Mouse (Mus musculus) forebrain, embryonic 12.5 days (tissue): ENCODE results near the gene Gsta3. TPM values are rescaled to one million over a fixed set of nuclear protein-coding genes. Genes with fewer than 3 reads are reported as not detected.
"Not testable (repeated sequence)": the region's sequence is repeated elsewhere in the genome, so short reads cannot be mapped to it uniquely, and the experiment has no call there.

Experiments
- ATAC-seq: fragments of 200-750 bp; cut with Nextera tagmentation; 2 replicates; pipeline ENCODE4 v1.8.0; 2017; ENCODE audit warnings: moderate TSS enrichment; ENCODE audit not compliant: low FRiP score
- H3K27ac ChIP-seq: fragments of 300-500 bp; sonication (generic); 2 replicates; pipeline ENCODE4 v1.5.1; 2016; ENCODE audit warnings: mild to moderate bottlenecking
- H3K27me3 ChIP-seq: fragments of 300-500 bp; sonication (generic); 2 replicates; pipeline ENCODE4 v1.6.1; 2016; ENCODE audit warnings: mild to moderate bottlenecking
- H3K36me3 ChIP-seq: fragments of 300-500 bp; sonication (generic); replicated peaks from 2 replicates; pipeline ENCODE4 v1.6.1; 2016; ENCODE audit warnings: mild to moderate bottlenecking
- H3K4me1 ChIP-seq: fragments of 300-500 bp; sonication (generic); 2 replicates; pipeline ENCODE4 v1.6.1; 2016
- H3K4me2 ChIP-seq: fragments of 300-500 bp; sonication (generic); 2 replicates; pipeline ENCODE4 v1.6.1; 2016; ENCODE audit warnings: mild to moderate bottlenecking, moderate library complexity
- H3K4me3 ChIP-seq: fragments of 300-500 bp; sonication (generic); replicated peaks from 2 replicates; pipeline ENCODE4 v1.5.1; 2016; ENCODE audit warnings: mild to moderate bottlenecking
- H3K9ac ChIP-seq: fragments of 300-500 bp; sonication (generic); 2 replicates; pipeline ENCODE4 v1.6.1; 2016; ENCODE audit warnings: mild to moderate bottlenecking
- H3K9me3 ChIP-seq: fragments of 300-500 bp; sonication (generic); 2 replicates; pipeline ENCODE4 v1.6.1; 2016
- WGBS: fragments of 180-500 bp; shearing (Covaris S2); methylation state at CpG from one replicate; pipeline ENCODE4 v1.1.7; 2016; 5-methylcytosine and 5-hydroxymethylcytosine counted together
- polyA plus RNA-seq: library from polyadenylated mRNA; unstranded; fragments of >200 nt; fragmentation: Nextera tagmentation; extraction: Ambion mirVana; gene quantifications from 2 replicates; pipeline ENCODE4 v1.2.1, GENCODE M21; 2016

The Gsta3 gene
- polyA plus RNA-seq, 1 experiment from 2014 or later, result 0.23 TPM

DNA sequence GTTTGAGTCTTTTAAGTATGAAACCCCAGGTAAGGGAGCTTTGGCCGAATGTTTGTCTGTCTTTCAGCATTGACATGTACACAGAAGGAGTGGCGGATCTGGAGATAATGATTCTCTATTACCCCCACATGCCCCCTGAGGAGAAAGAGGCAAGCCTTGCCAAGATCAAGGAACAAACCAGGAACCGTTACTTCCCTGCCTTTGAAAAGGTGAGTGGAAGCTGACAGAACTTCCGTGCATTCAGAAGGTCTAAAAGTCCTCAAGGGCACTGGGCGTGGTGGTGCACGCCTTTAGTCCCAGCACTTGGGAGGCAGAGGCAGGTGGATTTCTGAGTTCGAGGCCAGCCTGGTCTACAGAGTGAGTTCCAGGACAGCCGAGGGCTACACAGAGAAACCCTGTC, 19.6 kb downstream of the Gsta3 start:
- not testable (repeated sequence) for ATAC-seq, H3K4me3 ChIP-seq, H3K4me1 ChIP-seq, H3K27me3 ChIP-seq, H3K9ac ChIP-seq, H3K9me3 ChIP-seq, H3K27ac ChIP-seq, H3K4me2 ChIP-seq, H3K36me3 ChIP-seq
- WGBS, result 82% methylated on average over 8 of the region's 8 CpGs

DNA sequence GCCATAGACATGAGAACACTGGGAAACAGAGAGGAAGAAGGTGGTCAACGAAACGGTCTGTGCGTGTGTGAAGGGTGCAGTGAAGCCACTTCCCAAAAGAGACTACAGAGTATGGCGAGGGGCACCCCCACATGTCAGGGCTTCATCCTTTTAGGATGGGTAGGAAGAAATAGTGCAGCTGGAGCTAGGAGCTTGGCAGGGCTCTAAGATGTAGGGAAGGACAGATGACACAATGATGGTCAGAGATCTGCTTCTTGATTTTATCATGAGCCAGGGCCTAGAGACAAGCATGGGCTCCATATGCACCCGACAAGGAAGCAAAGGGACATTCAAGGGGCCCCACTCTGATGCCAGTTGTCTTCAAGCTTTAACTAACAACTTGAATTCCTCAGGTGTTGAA, 22.0 kb downstream of the Gsta3 start:
- H3K4me1 ChIP-seq, result no peaks in the 10 kb centered on the region
- no peak overlapping the region for H3K9ac ChIP-seq
- no peak for ATAC-seq
- H3K4me3 ChIP-seq, result no peak overlapping the region
- no peaks in the 10 kb centered on the region for H3K9me3 ChIP-seq
- no peak overlapping the region for H3K27ac ChIP-seq
- H3K36me3 ChIP-seq, result no peaks in the 10 kb centered on the region
- no peaks in the 10 kb centered on the region for H3K27me3 ChIP-seq
- WGBS, result 93% methylated on average over 5 of the region's 5 CpGs
- no peak overlapping the region for H3K4me2 ChIP-seq

DNA sequence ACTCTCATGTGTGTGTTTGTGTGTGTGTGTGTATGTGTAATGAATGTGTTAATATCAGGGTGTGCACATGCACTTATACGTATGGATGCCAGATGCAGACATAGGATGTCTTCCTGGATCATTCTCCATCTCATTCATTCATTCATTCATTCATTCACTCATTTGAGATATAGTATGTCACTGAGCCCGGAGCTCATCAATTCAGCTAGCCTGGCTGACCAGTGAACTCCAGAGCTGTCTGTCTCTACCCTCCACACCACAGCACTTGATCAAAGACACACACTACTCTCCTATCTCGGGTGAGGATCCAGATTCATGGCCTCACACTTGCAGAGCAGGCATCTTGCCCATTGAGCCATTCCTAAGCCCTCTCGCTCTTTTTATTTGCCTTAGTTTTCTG, 23.6 kb downstream of the Gsta3 start:
- Histone ChIP-seq H3K9ac (no peak overlapping the region), H3K4me3 (no peak overlapping the region), H3K27me3 (no peaks in the 10 kb centered on the region), H3K9me3 (no peaks in the 10 kb centered on the region), H3K4me1 (no peaks in the 10 kb centered on the region), H3K36me3 (no peaks in the 10 kb centered on the region), H3K4me2 (no peak overlapping the region), H3K27ac (no peak overlapping the region)
- ATAC-seq, result no peak
- WGBS, result 90% methylated on average over 4 of the region's 4 CpGs

DNA sequence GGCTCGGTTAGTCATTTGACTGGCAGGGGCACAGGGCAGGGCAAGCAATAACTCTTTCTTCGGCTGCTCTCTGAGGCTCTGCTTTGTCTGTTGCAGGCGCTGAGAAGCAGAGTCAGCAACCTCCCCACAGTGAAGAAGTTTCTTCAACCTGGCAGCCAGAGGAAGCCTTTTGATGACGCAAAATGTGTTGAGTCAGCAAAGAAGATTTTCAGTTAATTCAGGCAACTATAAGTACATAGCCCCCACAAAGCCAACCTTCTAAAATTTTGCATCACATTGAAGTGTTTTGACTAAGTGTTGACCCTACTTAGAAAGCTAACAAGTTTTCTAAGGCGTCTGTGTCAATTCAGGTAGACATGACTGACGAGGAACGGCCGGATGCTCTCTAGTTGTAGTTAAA, 24.4 kb downstream of the Gsta3 start:
- Histone ChIP-seq H3K27me3 (no peaks in the 10 kb centered on the region), H3K4me1 (no peaks in the 10 kb centered on the region), H3K36me3 (no peaks in the 10 kb centered on the region), H3K4me3 (no peak overlapping the region), H3K9ac (no peak overlapping the region), H3K27ac (no peak overlapping the region), H3K9me3 (no peaks in the 10 kb centered on the region), H3K4me2 (no peak overlapping the region)
- 83% methylated on average over 8 of the region's 8 CpGs for WGBS
- no peak for ATAC-seq

GRCm38 (mm10) chr1:21266766-21267165, 26.4 kb downstream of the Gsta3 start:
- H3K4me1 ChIP-seq, result peaks cover 3% of the 10 kb centered on the region
- no peak overlapping the region for H3K4me3 ChIP-seq
- no peak overlapping the region for H3K4me2 ChIP-seq
- no peaks in the 10 kb centered on the region for H3K9me3 ChIP-seq
- H3K36me3 ChIP-seq, result no peaks in the 10 kb centered on the region
- no peak overlapping the region for H3K27ac ChIP-seq
- 67% methylated on average over 1 of the region's 1 CpGs for WGBS
- no peaks in the 10 kb centered on the region for H3K27me3 ChIP-seq
- no peak overlapping the region for H3K9ac ChIP-seq
- no peak for ATAC-seq

DNA sequence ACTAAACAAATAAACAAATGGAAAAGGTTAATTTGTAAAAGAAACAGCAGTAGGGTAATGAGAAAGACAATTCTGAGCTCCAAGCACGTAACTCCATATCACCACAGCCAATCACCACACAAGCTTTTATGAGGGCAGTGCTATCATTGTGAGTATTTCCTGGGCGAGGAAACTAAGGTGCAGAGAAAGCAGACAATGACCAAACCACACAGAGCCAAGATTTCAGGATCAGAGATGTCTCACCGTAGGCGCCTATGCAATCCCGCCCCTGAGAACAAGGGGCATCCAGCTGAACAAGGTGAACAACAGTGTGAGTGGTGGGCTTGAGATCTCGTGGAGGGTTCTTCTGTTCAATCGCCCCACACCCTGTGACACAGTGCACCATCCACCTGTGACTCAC, 27.1 kb downstream of the Gsta3 start:
- not testable (repeated sequence) for H3K9ac ChIP-seq, H3K27me3 ChIP-seq, H3K4me3 ChIP-seq, H3K4me2 ChIP-seq, ATAC-seq, H3K27ac ChIP-seq, H3K9me3 ChIP-seq, H3K36me3 ChIP-seq, H3K4me1 ChIP-seq
- 88% methylated on average over 6 of the region's 7 CpGs for WGBS

DNA sequence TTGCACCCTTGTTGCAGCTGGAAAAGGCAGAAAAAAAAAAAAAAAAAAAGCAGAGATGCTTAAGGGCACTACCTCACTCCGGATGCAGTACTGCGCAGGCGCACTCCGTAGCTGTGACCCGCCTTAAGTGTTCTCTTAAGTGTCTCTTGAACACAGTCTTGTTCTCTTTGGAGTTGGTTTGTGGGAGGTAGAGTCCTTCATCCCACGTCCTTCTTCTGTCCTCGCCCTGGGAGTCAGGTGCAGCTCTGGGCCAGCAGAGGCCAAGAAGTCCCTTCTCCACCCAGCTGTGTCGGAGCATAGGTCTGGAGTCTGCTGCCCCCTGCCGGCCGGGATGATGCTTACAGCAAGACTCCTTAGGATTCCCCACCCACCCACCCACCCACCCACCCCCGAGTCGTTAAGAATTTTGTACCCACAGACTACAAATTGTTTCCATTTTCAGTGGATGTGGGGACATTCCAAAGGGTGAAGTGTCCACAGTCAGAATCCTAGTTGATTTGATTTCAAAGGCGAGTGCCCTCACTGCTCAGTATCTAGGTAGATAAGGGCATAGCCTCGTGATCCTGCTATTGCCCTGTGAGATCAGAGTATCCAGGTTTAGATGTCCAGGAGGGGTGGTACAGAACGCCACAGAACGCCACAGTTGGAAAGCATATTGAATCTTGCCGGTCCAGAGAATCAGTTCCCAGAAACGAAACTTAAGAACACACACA, 31.1 kb downstream of the Gsta3 start:
- H3K4me1 ChIP-seq, result peaks cover 8% of the 10 kb centered on the region
- 0 out of 2 replicates have a peak, but pooled peaks cover 4% of the 10 kb centered on the region for H3K27me3 ChIP-seq
- ATAC-seq, result peak; percentile 83
- no peak overlapping the region for H3K9ac ChIP-seq
- peak overlapping the region; percentile 45 for H3K4me2 ChIP-seq
- H3K4me3 ChIP-seq, result peak overlapping the region; percentile 17
- H3K36me3 ChIP-seq, result no peaks in the 10 kb centered on the region
- H3K9me3 ChIP-seq, result no peaks in the 10 kb centered on the region
- 19% methylated on average over 18 of the region's 18 CpGs for WGBS
- no peak overlapping the region for H3K27ac ChIP-seq

GRCm38 (mm10) chr1:21272056-21272431, 31.7 kb downstream of the Gsta3 start:
- Histone ChIP-seq H3K4me3 (peak overlapping the region; percentile 17; the same call in 1 of the 2 replicates), H3K9ac (no peak overlapping the region), H3K36me3 (no peaks in the 10 kb centered on the region), H3K4me1 (peaks cover 8% of the 10 kb centered on the region), H3K27ac (no peak overlapping the region), H3K4me2 (peak overlapping the region; percentile 45), H3K9me3 (no peaks in the 10 kb centered on the region), H3K27me3 (0 out of 2 replicates have a peak, but pooled peaks cover 4% of the 10 kb centered on the region)
- WGBS, result 18% methylated on average over 14 of the region's 14 CpGs
- peak; percentile 59; the same call in 1 of the 2 replicates for ATAC-seq

DNA sequence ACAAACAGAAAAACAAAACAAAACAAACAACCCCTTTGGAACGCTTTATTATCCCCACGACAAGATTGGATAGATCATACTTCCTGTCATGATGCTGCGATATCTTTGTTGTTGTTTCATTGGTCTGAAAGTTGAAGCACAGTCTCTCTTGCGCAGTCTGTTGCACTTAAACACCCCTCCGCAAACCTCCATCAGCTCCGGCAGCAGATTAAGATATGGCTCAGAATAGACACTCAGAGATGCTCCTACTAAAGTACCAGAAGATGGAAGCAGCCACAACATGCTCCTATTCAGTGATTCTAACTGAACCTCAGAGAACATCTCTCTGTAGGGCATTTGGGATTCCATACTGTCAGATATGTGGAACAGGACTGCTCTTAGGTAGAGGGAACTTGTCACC, 32.7 kb downstream of the Gsta3 start:
- Histone ChIP-seq H3K9ac (no peak overlapping the region), H3K4me2 (no peak overlapping the region), H3K27ac (no peak overlapping the region), H3K36me3 (no peaks in the 10 kb centered on the region), H3K9me3 (no peaks in the 10 kb centered on the region), H3K27me3 (0 out of 2 replicates have a peak, but pooled peaks cover 4% of the 10 kb centered on the region), H3K4me1 (peaks cover 8% of the 10 kb centered on the region), H3K4me3 (no peak overlapping the region)
- no peak for ATAC-seq
- WGBS, result 94% methylated on average over 6 of the region's 6 CpGs

GRCm38 (mm10) chr1:21274437-21275040, 34.1 kb downstream of the Gsta3 start:
- no peak overlapping the region for H3K4me2 ChIP-seq
- no peak overlapping the region for H3K27ac ChIP-seq
- H3K9ac ChIP-seq, result no peak overlapping the region
- 78% methylated on average over 2 of the region's 2 CpGs for WGBS
- 0 out of 2 replicates have a peak, but pooled peaks cover 4% of the 10 kb centered on the region for H3K27me3 ChIP-seq
- H3K36me3 ChIP-seq, result no peaks in the 10 kb centered on the region
- ATAC-seq, result no peak
- H3K4me3 ChIP-seq, result no peak overlapping the region
- H3K4me1 ChIP-seq, result peaks cover 8% of the 10 kb centered on the region
- H3K9me3 ChIP-seq, result no peaks in the 10 kb centered on the region

- H3K36me3 ChIP-seq, H3K4me1 ChIP-seq, ATAC-seq, H3K4me2 ChIP-seq, H3K9ac ChIP-seq, H3K27me3 ChIP-seq, H3K4me3 ChIP-seq, H3K9me3 ChIP-seq, H3K27ac ChIP-seq: not testable (repeated sequence)
- WGBS, result 92% methylated on average over 5 of the region's 5 CpGs
Observed at GRCm38 (mm10) chr1:21275366-21275765, 35.0 kb downstream of the Gsta3 start.

DNA sequence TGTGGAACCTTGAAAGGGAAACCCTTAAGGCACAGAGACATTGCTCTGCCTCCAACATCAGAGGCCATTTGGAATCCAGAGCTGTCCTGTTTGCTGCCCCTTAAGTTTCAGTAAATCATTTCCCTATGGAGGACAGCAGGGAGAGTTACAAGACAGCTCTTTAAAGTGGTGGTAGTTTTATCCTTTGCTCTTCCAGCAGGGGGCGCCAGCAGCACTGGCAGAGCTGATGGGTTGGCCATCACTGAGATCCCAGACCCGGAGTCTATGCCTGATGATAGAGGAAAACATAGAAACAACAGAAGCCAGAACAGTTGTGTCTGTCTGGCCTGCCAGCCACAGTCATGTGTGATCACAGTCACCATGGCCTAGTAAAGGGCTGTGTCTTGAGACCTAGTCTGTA, 35.8 kb downstream of the Gsta3 start:
- not testable (repeated sequence) for H3K27ac ChIP-seq, H3K4me1 ChIP-seq, H3K4me2 ChIP-seq, H3K9ac ChIP-seq, H3K36me3 ChIP-seq, H3K9me3 ChIP-seq, ATAC-seq, H3K27me3 ChIP-seq, H3K4me3 ChIP-seq
- 30% methylated on average over 2 of the region's 2 CpGs for WGBS

- Histone ChIP-seq H3K9me3 (no peaks in the 10 kb centered on the region), H3K9ac (no peak overlapping the region), H3K4me2 (no peak overlapping the region), H3K36me3 (no peaks in the 10 kb centered on the region), H3K4me3 (no peak overlapping the region), H3K27ac (no peak overlapping the region), H3K4me1 (no peaks in the 10 kb centered on the region), H3K27me3 (no peaks in the 10 kb centered on the region)
- WGBS, result 76% methylated on average over 2 of the region's 2 CpGs
- ATAC-seq, result no peak
Observed at GRCm38 (mm10) chr1:21280306-21280705, 39.9 kb downstream of the Gsta3 start.
